Mouse (Mus musculus) lung, postnatal 0 days (tissue): ENCODE results near the gene Spag17. TPM values are rescaled to one million over a fixed set of nuclear protein-coding genes. Genes with fewer than 3 reads are reported as not detected.

Experiments
- ATAC-seq: fragments of 200-750 bp; cut with Nextera tagmentation; 2 replicates; pipeline ENCODE4 v1.8.0; 2017; ENCODE audit warnings: moderate library complexity
- DNase-seq: peaks from one replicate; pipeline ENCODE4 v3.0.0-alpha.2; 2016; ENCODE audit warnings: low spot score
- H3K27ac ChIP-seq: fragments of 300-500 bp; sonication (generic); 2 replicates; pipeline ENCODE4 v1.5.1; 2014; ENCODE audit warnings: antibody characterized with exemption, mild to moderate bottlenecking, low read length, mixed read lengths
- H3K27me3 ChIP-seq: fragments of 300-500 bp; sonication (generic); replicated peaks from 2 replicates; pipeline ENCODE4 v1.6.1; 2014; ENCODE audit warnings: low read length, mixed read lengths; ENCODE audit not compliant: insufficient read depth
- H3K36me3 ChIP-seq: fragments of 300-500 bp; sonication (generic); 2 replicates; pipeline ENCODE4 v1.6.1; 2014; ENCODE audit warnings: low read length, mixed read lengths; ENCODE audit not compliant: insufficient read depth
- H3K4me1 ChIP-seq: fragments of 300-500 bp; sonication (generic); 2 replicates; pipeline ENCODE4 v1.6.1; 2014; ENCODE audit warnings: antibody characterized with exemption, low read depth, low read length, mixed read lengths; ENCODE audit not compliant: insufficient read depth
- H3K4me2 ChIP-seq: fragments of 300-500 bp; sonication (generic); replicated peaks from 2 replicates; pipeline ENCODE4 v1.6.1; 2014; ENCODE audit warnings: low read depth, mild to moderate bottlenecking, low read length, moderate library complexity, mixed read lengths
- H3K4me3 ChIP-seq: fragments of 300-500 bp; sonication (generic); 2 replicates; pipeline ENCODE4 v1.5.1; 2014; ENCODE audit warnings: low read depth, low read length
- H3K9ac ChIP-seq: fragments of 300-500 bp; sonication (generic); replicated peaks from 2 replicates; pipeline ENCODE4 v1.6.1; 2014; ENCODE audit warnings: low read depth, mild to moderate bottlenecking
- H3K9me3 ChIP-seq: fragments of 300-500 bp; sonication (generic); 2 replicates; pipeline ENCODE4 v1.6.1; 2016; ENCODE audit warnings: low read length, mixed read lengths
- CTCF ChIP-seq: IDR thresholded peaks from 2 replicates; pipeline ENCODE4 v1.5.1; 2016; ENCODE audit warnings: antibody characterized with exemption, mild to moderate bottlenecking
- EP300 ChIP-seq: IDR thresholded peaks from 2 replicates; pipeline ENCODE4 v1.6.1; 2016; ENCODE audit warnings: antibody characterized with exemption, mild to moderate bottlenecking, control low read depth
- WGBS: fragments of 180-500 bp; shearing (Covaris S2); extraction: QIAGEN DNeasy Blood & Tissue Kit; methylation state at CpG from one replicate; pipeline ENCODE4 v1.1.7; 2014; 5-methylcytosine and 5-hydroxymethylcytosine counted together
- polyA plus RNA-seq: library from polyadenylated mRNA; unstranded; fragments of >200 nt; fragmentation: Nextera tagmentation; extraction: Ambion mirVana; gene quantifications from 2 replicates; pipeline ENCODE4 v1.2.1, GENCODE M21; 2015

Spag17 gene
- polyA plus RNA-seq, 1 experiment from 2014 or later, result 5.9 TPM

GRCm38 (mm10) chr3:100074406-100074805 lies 189.2 kb downstream of the Spag17 start:
- no peak overlapping the region for H3K27ac ChIP-seq
- no peak overlapping the region for H3K9ac ChIP-seq
- ATAC-seq (no peak), DNase-seq (no peak)
- no peak overlapping the region for H3K4me2 ChIP-seq
- WGBS, result 74% methylated on average over 1 of the region's 1 CpGs
- no peaks in the 10 kb centered on the region for H3K9me3 ChIP-seq
- H3K27me3 ChIP-seq, result no peaks in the 10 kb centered on the region
- H3K36me3 ChIP-seq, result no peaks in the 10 kb centered on the region
- no peak overlapping the region for H3K4me3 ChIP-seq
- TF ChIP-seq CTCF, result no peak
- no peak for TF ChIP-seq EP300
- no peaks in the 10 kb centered on the region for H3K4me1 ChIP-seq

GRCm38 (mm10) chr3:100102386-100103092 lies 217.3 kb downstream of the Spag17 start:
- TF ChIP-seq EP300 (no peak), CTCF (no peak)
- Histone ChIP-seq H3K9ac (no peak overlapping the region), H3K4me2 (no peak overlapping the region), H3K4me1 (no peaks in the 10 kb centered on the region), H3K27me3 (no peaks in the 10 kb centered on the region), H3K4me3 (no peak overlapping the region), H3K9me3 (no peaks in the 10 kb centered on the region), H3K36me3 (no peaks in the 10 kb centered on the region), H3K27ac (no peak overlapping the region)
- no peak for ATAC-seq
- DNase-seq, result no peak
- 83% methylated on average over 3 of the region's 3 CpGs for WGBS

- Histone ChIP-seq H3K4me2 (no peak overlapping the region), H3K9ac (no peak overlapping the region), H3K4me3 (no peak overlapping the region), H3K9me3 (no peaks in the 10 kb centered on the region), H3K4me1 (no peaks in the 10 kb centered on the region), H3K36me3 (no peaks in the 10 kb centered on the region), H3K27ac (no peak overlapping the region), H3K27me3 (no peaks in the 10 kb centered on the region)
- DNase-seq (no peak), ATAC-seq (no peak)
- TF ChIP-seq EP300 (no peak), CTCF (no peak)
- 75% methylated on average over 2 of the region's 2 CpGs for WGBS
Measured at GRCm38 (mm10) chr3:100106736-100107135, 221.5 kb downstream of the Spag17 start.

GRCm38 (mm10) chr3:100118681-100119080 lies 233.5 kb downstream of the Spag17 start:
- WGBS, result 66% methylated on average over 2 of the region's 2 CpGs
- H3K4me2 ChIP-seq, result no peak overlapping the region
- H3K4me3 ChIP-seq, result no peak overlapping the region
- DNase-seq, result no peak
- H3K9ac ChIP-seq, result no peak overlapping the region
- no peaks in the 10 kb centered on the region for H3K36me3 ChIP-seq
- ATAC-seq, result no peak
- H3K27ac ChIP-seq, result no peak overlapping the region
- H3K27me3 ChIP-seq, result no peaks in the 10 kb centered on the region
- no peaks in the 10 kb centered on the region for H3K4me1 ChIP-seq
- H3K9me3 ChIP-seq, result no peaks in the 10 kb centered on the region
- TF ChIP-seq CTCF (no peak), EP300 (no peak)

GRCm38 (mm10) chr3:100121961-100122360 lies 236.8 kb downstream of the Spag17 start:
- ATAC-seq (no peak), DNase-seq (no peak)
- no peaks in the 10 kb centered on the region for H3K27me3 ChIP-seq
- no peak overlapping the region for H3K27ac ChIP-seq
- WGBS, result 46% methylated on average over 2 of the region's 2 CpGs
- no peak overlapping the region for H3K9ac ChIP-seq
- no peaks in the 10 kb centered on the region for H3K4me1 ChIP-seq
- TF ChIP-seq EP300 (no peak), CTCF (no peak)
- no peak overlapping the region for H3K4me2 ChIP-seq
- no peak overlapping the region for H3K4me3 ChIP-seq
- no peaks in the 10 kb centered on the region for H3K36me3 ChIP-seq
- H3K9me3 ChIP-seq, result no peaks in the 10 kb centered on the region

- Histone ChIP-seq H3K27ac (no peak overlapping the region), H3K9ac (no peak overlapping the region), H3K36me3 (no peaks in the 10 kb centered on the region), H3K4me3 (no peak overlapping the region), H3K4me1 (no peaks in the 10 kb centered on the region), H3K9me3 (no peaks in the 10 kb centered on the region), H3K27me3 (no peaks in the 10 kb centered on the region), H3K4me2 (no peak overlapping the region)
- no peak for DNase-seq
- WGBS, result 65% methylated on average over 1 of the region's 1 CpGs
- ATAC-seq, result no peak
- no peak for TF ChIP-seq CTCF
Measured at GRCm38 (mm10) chr3:100122445-100122844, 237.2 kb downstream of the Spag17 start.
